Mouse (Mus musculus) activated CD4-positive, CD25-positive, alpha-beta regulatory T cell, adult 4 months (primary cell): ENCODE data around the gene Atp6v1c2. TPM values are rescaled to one million over a fixed set of nuclear protein-coding genes. Genes with fewer than 3 reads are reported as not detected.

ENCODE experiments used
- ATAC-seq: one replicate; pipeline ENCODE4 v1.8.0; 2017
- polyA plus RNA-seq, 2 experiments: library from polyadenylated mRNA; unstranded; fragments of 100-300 nt; shearing (Covaris generic); gene quantifications; one replicate each; pipeline ENCODE4 v1.2.1; 2017

Gene Atp6v1c2
- polyA plus RNA-seq = under 1 TPM in 1 of 2 experiments, not detected in 1; 0.34 TPM

DNA sequence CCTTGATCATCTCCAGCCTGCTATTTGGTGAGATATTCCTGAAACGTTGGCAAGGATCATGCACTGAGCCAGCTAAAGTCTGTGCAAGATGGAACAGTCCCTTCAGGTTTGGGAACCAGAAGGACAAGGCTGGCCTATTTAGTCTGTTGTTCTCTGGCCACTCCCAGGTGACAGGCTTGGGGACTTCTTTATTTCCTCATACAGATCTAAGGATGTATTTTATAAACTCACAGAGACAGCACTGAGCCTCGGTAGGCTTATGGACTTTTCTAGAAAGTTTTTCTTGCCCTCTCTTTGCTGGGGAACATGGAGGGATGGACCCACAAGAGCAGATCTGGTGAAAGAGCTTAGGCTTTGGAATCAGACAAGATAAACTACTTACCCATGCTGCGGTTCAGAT, at the start of gene Atp6v1c2:
TSS of gene Atp6v1c2 (minus strand) at position 101 of the 400 bp plus-strand sequence.
- ATAC-seq = no peak

DNA sequence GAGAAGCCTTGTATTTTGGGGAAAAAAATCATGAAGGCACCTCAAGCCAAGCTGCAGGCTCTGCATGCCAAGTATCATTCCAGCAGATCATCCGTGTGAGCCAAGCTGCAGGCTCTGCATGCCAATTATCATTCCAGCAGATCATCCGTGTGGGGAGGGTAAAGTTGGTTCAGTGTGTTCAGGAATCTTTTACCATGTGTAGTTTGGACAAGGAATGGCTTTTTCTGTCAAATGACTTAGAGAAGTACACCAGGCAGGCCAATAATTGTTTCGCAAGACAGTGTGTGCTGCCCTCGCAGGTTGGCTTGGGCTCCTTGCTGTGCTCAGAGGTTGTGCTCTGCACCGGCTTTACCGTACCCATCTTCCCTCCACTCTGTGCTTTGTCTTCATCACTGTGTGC, 47.4 kb upstream of the Atp6v1c2 start:
- no peak for ATAC-seq

DNA sequence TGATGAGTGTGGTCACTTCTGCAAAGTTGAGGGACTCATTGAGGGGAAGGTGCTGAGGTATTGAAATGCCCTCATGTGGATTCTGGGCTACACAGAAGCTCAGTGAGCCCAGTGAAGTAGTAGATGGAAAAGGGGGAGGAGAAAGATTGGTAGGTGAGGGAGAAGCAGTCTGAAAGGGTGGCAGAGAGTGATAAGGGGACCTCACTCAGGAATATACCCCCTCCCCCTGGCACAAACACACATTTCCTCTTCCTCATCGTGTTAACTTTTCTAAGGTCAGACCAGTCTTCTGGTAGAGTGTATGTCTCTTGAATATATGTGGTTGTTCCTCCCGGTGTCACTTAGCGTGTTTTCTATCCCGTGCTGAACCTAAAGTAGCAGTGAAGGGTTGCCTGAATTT, 46.1 kb upstream of the Atp6v1c2 start:
- ATAC-seq = no peak

DNA sequence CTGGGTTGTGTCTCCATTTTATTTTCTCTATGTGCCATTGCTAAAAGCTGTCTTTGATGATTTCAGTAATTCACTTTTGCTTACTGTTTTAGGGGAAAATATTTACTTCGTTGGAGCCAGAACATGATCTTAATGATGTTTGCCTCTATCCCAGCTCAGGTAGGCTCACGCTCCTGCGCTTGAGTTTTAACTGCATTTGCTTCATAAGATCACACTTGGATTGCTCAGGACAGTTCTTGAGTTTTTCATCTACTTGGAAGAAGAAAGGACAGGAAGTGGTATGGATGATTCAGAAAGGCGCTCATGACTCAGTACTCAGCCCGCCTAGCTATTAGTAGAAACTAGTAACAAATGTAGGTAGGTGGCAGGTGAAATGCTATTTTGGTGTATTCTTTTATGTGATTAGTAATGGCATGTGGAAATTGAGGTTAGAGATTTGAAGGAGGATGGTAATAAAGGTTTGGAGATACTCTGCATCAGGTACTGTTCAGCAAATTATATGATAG, 44.4 kb upstream of the Atp6v1c2 start:
- peak; percentile 70 for ATAC-seq

DNA sequence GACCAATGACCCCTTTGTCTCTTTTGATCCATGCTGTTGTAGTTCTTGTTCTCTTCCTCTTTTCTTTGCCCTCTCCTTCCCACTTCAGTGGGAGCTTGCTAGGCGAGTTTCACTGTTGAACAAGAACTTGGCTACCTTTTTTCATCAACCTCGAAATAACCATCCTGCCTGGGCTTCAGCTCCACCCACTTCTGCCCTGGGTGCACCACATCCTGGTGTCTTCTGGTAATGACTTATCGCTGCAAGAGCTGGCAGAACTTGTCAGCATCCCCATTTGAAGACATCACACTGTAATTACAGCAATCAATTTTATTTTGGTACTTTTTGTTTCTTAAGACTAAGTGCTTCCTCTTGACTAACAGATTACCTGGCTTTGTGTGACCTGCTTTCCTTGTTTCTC, 43.5 kb upstream of the Atp6v1c2 start:
- ATAC-seq = peak; percentile 81

DNA sequence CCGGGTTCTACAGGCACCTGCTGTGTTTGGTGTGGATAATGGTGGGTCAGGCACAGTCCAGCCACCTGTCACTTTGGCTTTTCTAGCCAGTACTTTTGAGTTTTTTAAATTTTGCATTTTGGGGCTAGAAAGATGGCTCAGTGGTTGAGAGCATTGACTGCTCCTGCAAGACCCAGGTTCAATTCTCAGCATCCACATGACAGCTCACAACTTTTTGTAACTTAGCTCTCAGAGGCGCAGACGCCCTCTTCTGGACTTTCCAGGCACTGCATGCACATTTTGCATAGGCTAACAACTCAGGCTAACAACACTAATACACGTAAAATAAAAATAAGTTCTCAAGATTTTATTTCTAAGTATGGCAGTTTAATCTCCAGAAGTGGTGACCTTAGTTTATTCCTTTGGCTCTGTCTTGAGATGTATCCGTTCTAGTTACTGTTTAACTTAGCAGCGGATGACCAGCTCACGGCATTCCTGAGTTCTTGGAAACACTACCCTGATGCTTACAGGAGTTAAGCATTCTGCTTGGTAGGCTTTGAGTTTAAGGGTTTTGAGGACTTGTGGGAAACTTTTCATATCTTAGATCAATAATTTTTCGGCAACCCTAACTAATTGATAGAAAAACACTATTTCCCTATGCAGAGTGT, 42.6 kb upstream of the Atp6v1c2 start:
- no peak for ATAC-seq

DNA sequence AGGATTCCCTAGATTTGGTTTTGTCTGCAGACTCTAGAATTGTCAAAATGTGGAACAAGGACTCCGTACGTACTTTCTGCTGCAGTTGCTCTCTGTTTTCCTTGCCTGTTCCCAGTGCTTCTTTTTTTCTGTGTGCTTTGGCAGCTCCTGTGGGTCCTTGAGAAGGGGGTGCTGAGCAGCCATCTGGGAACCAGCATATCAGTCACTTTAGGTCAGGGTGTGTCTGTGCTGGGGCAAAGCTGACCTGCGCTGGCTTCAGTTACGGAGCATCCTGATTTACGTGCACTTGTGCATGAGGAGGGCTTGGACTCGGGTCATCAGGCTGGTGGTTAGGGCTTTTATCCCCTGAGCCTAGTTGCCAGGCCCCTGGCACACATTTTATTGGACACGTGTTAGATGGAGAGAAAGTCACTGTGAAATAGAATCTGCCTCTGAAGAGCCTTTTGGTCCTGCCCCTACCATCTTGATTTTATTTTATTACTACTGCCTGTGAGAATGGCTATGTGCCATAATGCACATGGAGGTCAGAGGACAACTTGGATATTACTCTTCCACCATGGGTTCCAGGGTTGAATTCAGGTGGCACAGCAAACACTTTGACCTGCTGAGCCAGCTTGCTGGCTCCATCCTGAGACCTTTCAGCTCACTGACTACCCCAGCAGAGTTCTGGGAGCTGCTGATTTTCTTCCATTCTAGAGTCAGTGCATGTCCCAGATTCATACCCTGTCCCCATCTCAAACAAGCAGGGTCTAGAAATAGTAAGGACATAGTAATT, 40.6 kb upstream of the Atp6v1c2 start:
- no peak for ATAC-seq

DNA sequence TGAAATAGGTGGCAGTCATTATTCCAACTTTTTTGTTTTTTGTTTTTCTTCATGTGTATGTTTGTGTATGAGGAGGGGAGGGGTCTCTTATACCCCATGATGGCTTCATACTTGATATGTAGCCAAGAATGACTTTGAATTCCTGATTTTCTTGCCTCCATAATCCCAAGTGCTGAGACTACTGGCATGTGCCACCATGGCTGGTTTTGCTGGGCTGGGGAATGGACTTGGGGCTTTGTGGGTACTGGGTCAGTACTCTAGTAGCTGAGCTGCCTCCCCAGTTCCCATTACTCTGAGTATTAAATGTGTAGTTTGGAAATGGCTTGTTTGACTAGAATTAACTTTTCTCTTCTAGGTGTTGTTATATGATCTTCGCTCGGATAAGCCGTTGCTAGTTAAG, 40.0 kb upstream of the Atp6v1c2 start:
- no peak for ATAC-seq

DNA sequence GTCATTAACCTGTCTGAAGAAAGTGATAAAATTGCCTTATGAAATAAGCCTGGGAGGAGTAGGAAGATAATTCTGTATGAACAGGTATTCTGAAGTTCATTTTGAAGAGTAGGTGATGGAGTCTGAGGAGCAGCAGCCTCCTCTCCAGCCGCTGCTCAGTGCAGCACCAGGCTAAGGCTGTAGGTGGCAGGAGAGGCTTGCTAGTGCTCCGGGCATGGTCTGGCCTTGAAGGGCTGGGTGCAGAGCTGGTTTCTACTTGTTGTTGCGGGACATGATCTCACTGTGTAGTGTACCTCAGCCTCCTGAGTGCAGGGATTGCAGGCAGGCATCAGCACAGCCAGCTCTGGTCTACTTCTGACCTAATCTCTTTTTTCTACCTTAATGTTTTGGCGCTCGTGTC, 37.8 kb upstream of the Atp6v1c2 start:
- ATAC-seq = peak; percentile 98

DNA sequence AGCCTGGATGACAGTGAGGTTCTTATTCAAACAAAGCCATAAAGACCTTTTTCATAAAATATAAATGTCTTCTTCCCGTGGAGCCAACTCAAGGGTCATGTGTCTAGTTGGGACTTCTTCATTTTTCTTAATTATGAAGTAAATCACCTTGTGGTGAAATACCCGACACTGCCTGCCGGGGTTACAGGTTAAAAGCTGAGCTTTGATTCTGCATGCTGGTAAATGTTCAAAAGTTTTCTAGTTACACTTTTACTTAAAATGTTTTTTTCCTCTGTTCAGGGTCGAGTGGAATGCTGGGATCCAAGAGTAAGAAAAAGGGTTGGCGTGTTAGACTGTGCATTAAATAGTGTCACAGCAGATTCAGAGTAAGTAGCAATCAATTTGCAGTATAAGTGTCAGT, 33.2 kb upstream of the Atp6v1c2 start:
- no peak for ATAC-seq

DNA sequence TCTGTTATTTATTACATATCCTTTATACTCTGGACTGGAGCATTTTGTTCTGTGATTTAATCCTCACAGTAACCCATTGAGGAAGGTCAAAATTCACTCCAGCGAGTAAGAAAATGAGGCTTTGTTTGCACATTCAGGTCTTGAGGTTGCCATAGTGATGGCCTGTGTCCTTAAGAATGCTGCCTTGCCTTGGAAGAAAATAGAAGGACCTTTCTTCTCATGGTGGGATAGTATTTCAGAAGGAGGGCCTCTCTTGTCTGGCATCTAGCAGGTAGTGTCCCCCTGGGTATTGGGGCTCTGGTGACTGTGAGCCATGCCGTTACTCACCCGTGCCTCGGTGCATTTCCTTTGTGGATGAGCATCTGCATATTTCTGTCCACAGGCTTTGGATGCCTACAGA, 31.5 kb upstream of the Atp6v1c2 start:
- no peak for ATAC-seq

DNA sequence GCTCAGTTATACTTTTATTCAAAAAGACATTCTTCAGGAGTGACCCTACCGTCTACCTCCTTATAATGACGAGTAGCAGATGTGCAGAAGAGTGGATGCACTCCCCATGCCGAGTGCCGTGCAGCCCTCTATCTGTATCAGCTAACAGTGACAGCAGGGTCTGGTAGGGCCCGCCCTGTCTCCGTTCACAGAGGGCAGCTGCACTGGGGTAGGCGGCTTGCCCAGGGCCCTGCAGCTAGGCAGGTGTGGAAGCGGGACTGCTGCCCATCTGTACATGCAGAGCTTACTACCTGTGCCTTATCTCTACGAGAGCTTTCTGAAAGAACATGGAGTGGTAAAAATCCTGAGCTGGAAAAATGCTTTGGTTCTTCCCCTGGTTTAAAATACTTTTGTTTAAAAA, 30.9 kb upstream of the Atp6v1c2 start:
- no peak for ATAC-seq

DNA sequence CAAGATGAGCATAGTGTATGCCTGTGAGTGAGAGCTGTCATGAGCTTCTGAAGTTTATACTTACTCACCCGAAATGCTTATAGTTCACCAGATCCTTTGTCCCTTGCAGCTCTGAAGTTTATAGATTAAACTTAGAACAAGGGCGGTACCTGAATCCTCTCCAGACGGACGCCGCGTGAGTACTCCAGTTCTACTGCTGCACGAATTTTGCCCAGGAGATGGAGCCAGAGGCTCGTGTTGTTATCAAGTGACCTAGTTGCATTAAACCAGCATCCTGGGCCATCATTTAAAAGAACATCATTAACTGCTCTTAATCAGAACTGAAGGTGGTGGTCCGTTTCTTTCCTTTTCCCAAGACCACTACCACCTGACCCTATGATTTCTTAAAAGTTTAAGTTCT, 29.8 kb upstream of the Atp6v1c2 start:
- ATAC-seq = no peak

DNA sequence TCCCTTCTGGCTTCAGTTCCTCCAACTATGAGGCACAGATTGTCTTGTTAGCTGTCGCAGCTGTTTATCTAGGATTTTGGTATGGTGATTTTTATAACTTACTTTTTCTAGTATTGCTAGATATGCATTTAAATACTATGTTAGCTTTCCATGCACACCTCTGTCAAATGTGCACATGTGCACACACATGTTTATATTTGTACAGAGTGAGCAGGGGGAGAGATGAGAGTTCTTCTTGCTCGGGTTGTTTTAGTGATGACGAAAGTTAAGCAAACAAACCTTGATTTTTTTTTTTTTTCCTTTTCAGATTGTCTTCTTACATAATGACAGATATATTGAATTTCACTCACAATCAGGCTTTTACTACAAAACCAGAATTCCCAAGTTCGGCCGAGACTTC, 28.6 kb upstream of the Atp6v1c2 start:
- no peak for ATAC-seq

DNA sequence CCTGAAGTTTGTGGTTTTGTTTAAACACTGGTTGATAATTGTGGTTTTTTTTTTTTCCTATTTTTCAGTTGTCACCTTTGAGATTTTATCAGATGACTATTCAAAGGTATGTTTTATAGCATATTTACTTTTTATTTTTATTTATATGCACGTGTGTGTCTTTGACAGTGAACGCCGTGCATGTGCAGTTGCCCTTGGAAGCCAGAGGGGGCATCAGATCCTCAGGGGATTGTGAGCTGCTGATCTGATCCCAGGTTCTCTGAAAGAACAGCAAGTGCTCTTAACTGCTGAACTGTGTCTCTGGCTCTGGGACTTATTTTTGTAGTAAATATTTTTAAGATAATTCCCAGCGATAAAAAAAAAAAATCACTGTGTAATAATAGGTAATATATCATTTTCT, 27.7 kb upstream of the Atp6v1c2 start:
- no peak for ATAC-seq

DNA sequence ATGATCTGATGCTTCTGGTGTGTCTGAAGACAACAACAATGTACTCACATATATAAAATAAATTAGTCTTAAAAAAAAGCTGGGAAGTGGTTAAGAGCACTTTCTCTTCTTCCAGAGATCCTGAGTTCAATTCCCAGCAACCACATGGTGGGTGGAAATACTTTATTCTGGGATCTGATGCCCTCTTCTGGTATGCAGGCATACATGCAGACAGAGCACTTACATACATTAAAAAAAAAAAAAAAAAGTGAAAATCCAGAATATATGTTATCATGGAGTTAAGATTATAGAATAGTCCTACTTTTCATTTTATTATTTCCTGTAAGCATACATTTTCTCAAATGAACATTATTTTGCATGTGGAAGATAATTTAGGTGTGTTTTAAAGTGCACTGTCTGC, 20.9 kb upstream of the Atp6v1c2 start:
- no peak for ATAC-seq

DNA sequence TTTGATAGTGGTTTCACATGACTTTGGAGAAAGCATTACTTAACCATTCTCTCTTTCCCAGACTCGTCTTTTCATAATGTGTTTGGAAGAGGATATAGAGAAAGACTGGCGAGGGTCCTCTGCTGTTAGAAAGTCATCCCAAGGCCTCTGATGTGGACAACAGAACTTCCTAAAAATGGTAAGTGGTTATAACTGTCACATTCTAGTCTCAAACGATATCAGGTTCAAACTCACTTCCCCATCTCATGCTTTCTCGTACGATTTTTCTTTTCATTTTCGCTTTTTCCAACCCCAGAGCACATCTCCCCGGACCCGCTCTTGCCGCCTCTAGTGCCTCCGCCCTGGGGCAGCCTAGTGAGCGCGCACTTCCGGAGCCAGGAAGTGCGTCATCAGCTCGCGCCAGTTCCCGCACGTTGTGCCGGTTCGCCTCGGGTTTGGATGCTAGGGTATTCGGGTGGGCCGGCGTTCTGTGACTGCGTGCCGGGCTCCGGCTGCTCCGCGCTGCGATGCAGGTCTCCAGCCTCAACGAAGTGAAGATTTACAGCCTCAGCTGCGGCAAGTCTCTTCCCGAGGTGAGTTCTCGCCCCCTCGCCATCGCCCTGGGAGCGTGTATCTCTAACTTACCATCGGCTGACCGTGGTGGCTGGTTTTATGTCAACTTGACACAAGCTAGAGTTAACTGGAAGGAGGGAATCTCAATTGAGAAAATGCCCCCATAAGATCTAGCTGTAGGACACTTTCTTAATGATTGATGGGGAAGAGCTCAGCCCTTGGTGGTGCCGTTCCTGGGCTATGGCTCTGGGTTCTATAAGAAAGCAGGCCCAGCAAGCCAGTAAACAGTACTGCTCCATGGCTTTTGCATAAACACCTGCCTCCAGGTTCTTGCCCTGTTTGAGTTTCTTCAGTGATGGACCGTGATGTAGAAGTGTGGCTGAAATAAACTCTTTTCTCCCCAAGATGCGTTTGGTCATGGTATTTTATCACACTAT, 19.2 kb upstream of the Atp6v1c2 start, which contains the start of gene Nol10:
TSS of gene Nol10 (plus strand) at position 411 of the 989 bp plus-strand sequence.
- peak; percentile 95 for ATAC-seq

DNA sequence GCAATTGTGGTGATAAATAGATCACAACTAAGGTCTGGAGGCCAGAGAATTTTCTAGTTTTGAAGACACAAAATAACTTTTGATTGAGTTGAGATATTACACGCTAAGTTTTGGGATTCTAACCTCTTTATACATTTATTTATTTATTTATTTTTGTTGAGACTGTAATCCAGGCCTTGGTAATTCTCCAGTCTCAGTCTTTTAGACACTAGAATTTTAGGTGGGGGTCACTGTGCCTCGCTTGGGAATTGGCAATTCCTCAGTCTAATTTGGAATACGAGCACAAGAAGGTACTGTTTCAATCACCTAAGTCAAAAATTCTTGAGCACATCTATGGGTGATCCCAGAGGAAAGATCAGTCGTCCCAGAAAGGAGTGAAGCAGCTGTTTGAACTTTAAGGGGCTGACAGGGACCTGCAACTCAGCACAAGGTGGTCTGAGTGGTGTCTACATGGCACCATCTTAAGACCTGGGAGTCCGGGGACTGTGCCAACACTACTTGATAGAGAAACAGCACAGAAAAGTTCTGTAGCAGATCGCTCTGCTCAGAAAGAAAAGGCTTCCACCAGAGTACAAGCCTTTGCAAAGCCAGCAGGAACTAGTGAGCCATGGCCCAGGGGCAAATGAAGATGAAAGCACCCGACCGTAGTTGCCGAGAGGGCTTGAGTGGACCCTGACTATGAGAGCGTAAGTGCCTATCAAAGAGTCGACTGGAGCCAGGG, 18.3 kb upstream of the Atp6v1c2 start:
- no peak for ATAC-seq

DNA sequence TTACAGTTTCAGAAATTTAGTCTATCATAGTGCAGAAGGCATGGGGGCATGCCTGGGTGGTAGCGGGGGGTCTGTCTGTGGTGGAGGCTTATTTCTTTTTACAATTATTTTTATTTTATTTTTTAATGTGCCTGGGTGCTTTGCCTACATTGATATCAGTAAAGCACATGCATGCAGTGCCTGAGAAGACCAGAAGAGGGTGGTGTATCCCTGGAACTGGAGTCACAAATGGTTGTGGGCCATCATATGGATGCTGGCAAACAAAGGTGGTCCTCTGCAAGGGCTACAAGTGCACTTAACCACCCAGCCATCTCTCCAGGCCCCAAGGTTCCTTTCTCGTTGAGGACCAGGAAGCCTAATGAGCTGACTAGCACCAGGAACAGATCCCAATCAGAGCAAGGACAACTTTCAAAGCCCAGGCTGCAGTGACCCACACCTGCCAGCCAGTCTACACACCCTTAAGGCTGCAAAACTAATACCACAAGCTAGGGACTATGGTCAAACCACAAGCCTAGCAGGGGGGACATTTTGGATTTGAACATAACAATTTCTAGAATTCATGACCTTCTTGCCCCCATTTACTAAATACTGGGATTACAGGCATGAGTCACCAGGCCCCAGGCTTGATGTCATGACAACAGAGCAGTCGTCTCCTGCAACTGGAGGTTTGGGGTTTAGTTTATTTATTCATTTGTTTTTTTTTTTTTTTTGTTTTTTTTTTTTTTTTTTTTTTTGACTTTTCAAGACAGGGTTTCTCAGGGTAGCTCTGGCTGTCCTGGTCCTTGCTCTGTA, 10.2 kb upstream of the Atp6v1c2 start:
- no peak for ATAC-seq

DNA sequence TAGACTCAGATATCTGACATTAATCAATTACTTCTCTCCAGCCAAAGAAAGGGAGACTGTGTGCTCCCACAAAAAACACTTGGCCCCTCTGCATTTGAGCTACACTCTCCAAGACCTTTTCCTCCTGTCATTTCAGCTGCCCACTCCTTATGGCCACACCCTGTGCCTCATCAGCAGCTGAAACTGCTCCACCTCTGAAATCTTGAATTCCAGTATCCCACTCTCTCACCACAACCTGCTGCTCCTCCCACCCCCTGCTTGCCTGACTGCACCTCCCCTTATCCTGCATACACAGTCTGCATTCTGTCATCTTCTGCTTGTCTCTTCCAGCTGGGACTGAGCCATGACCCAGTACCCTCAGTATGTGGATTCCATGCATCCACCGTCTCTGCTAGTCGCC, 9.2 kb upstream of the Atp6v1c2 start:
- ATAC-seq = no peak

DNA sequence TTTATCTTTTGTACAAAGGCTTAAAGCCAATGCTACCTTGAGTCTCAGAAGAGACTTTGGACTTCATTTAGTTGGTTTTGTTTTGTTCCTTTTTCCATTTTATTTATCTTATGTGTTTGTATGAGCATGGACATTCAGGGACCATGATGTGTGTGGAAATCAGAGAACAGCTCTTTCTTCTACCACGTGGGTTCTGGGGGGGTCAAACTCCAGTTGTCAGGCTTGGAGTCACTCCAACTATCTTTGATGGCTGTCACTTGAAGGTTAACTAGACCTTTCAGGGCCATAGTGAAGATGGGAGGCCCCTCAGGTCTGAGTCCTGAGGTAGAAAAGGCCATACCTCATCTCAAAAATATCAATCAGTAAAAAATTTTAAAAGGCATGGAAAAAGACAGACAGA, 4.3 kb upstream of the Atp6v1c2 start:
- no peak for ATAC-seq
